Mouse (Mus musculus) heart, postnatal 36 days (tissue): ENCODE data around the gene Clec5a. TPM values are rescaled to one million over a fixed set of nuclear protein-coding genes. Genes with fewer than 3 reads are reported as not detected.

Experiments
- total RNA-seq, 2 experiments: library from RNA; stranded (reverse); gene quantifications; 2 replicates each; pipeline ENCODE4 v1.2.3; 2021

The Clec5a gene
- total RNA-seq, 2 experiments from 2014 or later, result 0.87 to 1.0 TPM

Other genes starting within 250 kb of the Clec5a start
- gene E330009J07Rik, start 149.7 kb downstream of the Clec5a start, total RNA-seq, result 1 to 10 TPM; 3.6 to 4.1 TPM
- gene Wee2, start 146.7 kb downstream of the Clec5a start, total RNA-seq, result not detected
- 10 to 100 TPM; 35.6 to 38.0 TPM for gene Ssbp1, start 114.5 kb downstream of the Clec5a start, total RNA-seq
- not detected for gene Tas2r137, start 94.6 kb downstream of the Clec5a start, total RNA-seq
- gene Tas2r108, start 92.3 kb downstream of the Clec5a start, total RNA-seq, result not detected
- not detected for gene Prss37, start 66.3 kb downstream of the Clec5a start, total RNA-seq
- gene Olfr461, start 30.8 kb downstream of the Clec5a start, total RNA-seq, result not detected
- not detected for gene Olfr460, start 16.3 kb downstream of the Clec5a start, total RNA-seq
- not detected for gene Tas2r138, start 27.5 kb upstream of the Clec5a start, total RNA-seq
- gene Mgam, start 43.0 kb upstream of the Clec5a start, total RNA-seq, result under 1 TPM in 1 of 2 experiments, not detected in 1; 0.27 TPM